Mouse (Mus musculus): ENCODE measurements around the gene Slc25a35. TPM values are rescaled to one million over a fixed set of nuclear protein-coding genes. Genes with fewer than 3 reads are reported as not detected.
A peak's percentile ranks its signal among the peaks of the same experiment; 100 is the strongest.
"Not testable (repeated sequence)": the region's sequence is repeated elsewhere in the genome, so short reads cannot be mapped to it uniquely, and the experiment has no call there.

Slc25a35 gene
- 1 to 10 TPM; 5.4 to 5.9 TPM for total RNA-seq (2021)

GRCm38 (mm10) chr11:68967337-68968282 is at the start of gene Slc25a35:
Slc25a35 (plus strand) TSS chr11:68968131.
- peak; percentile 93 to 97 for DNase-seq (ENCODE audit: low spot score in 2 of 2)
- intact Hi-C loops (cut with DNase I) = loop anchor here (5.0 kb wide), 1 partner anchor 65 kb away; the partner anchor contains the start of gene Rpl26

DNA sequence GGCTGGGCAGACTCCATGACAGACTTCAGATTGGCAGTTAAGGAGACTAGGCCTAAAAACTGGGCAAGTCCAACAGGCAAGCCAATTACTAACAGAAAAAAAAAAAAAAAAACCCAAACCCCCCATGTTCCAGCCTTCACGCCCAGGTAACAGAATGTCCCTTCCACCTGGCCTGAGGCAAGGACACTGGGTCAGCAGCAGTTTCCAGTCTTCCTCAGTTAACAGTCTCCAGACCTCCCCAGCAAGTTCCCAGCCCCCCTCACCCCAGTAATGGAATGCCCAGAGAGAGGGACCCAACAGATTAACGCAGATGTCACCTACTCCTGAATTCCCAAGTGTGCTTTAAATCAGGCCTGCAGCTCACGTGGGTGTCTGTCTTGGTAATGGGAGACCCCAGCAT is 44.7 kb upstream of the Slc25a35 start:
- DNase-seq (ENCODE audit: low spot score in 2 of 2) = no peak
- intact Hi-C loops (cut with DNase I) = no loop called here

DNA sequence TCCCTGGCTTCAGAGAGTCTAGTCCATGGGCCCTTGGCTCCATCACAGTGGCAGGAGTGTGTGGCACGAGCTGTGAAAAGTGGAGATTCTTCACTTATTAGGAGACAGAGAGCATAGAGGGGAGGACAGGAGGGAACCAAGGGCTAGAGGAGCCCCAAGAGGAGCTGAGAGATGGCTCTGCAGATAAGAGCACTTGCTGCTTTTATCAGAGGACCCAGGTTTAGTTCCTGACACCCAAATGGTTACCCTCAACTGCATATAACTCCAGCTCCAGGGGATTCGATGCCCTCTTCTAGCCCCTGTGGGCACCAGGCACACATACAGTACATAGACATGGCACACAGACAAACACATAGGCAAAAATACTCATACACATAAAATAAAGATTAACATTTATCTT is 43.2 kb upstream of the Slc25a35 start:
- intact Hi-C loops (cut with DNase I) = no loop called here
- no peak for DNase-seq (ENCODE audit: low spot score in 2 of 2)

GRCm38 (mm10) chr11:68926981-68927380 is 41.0 kb upstream of the Slc25a35 start, which contains the start of gene Odf4:
Odf4 (minus strand) TSS chr11:68927081.
- DNase-seq (ENCODE audit: low spot score in 2 of 2) = no peak
- intact Hi-C loops (cut with DNase I) = no loop called here

DNA sequence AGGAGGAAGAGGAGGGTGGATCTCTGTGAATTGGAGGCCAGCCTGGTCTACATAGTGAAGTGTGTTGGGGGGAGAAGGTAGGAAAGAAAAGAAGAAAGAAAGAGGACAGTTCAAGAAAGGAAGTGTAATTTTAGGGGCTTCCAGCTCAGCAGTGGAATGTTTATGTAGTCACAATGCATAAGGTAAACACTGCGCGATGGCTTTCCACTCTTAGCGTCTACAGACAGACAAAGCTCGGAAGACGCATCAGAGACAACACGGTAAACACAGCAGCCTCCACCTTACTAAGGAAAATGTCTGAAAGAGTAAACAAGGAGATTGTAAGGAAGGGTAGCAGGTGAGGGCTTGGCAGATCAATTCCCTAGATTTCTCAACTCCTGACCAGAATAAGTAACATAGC is 38.0 kb upstream of the Slc25a35 start:
- DNase-seq (ENCODE audit: low spot score in 2 of 2) = no peak
- intact Hi-C loops (cut with DNase I) = no loop called here

DNA sequence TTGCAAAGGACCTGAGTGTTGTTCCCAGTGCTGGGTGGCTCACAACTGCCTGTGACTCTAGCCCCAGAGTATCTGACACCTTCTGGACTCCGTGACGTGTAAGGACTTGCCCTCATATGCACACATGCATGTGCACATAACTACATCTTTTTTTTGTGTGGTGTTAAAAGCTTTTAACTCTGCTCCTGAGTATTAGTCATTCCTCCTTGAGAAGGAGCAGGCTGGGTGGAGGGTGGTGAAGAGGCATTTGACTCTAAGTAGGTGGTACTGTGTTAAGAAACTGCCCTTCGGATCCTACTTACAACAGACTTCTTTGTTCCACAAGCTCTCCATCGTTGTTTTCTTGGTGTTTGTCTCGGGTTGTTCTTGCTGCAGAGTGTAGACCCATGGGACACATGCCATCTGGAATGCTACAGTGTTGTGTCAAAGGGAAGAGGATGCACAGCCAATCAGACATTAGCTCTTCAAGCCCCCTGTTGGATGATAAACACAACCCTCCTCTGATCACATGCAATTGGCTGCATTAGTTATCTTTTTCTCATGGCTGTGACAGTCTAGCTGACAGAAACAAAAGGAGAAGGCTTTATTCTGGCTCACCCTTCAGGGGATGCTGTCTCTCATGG is 33.9 kb upstream of the Slc25a35 start:
- intact Hi-C loops (cut with DNase I) = no loop called here
- no peak for DNase-seq (ENCODE audit: low spot score in 2 of 2)

GRCm38 (mm10) chr11:68936951-68937350 is 31.0 kb upstream of the Slc25a35 start:
- intact Hi-C loops (cut with DNase I); DNase-seq (ENCODE audit: low spot score in 2 of 2): not testable (repeated sequence)

- peak; percentile 87 to 95 for DNase-seq (ENCODE audit: low spot score in 2 of 2)
- intact Hi-C loops (cut with DNase I) = no loop called here
These were observed 28.3 kb upstream of the Slc25a35 start for GRCm38 (mm10) chr11:68939451-68940304.

GRCm38 (mm10) chr11:68940516-68940915 is 27.4 kb upstream of the Slc25a35 start:
- intact Hi-C loops (cut with DNase I) = no loop called here
- DNase-seq (ENCODE audit: low spot score in 2 of 2) = no peak

DNA sequence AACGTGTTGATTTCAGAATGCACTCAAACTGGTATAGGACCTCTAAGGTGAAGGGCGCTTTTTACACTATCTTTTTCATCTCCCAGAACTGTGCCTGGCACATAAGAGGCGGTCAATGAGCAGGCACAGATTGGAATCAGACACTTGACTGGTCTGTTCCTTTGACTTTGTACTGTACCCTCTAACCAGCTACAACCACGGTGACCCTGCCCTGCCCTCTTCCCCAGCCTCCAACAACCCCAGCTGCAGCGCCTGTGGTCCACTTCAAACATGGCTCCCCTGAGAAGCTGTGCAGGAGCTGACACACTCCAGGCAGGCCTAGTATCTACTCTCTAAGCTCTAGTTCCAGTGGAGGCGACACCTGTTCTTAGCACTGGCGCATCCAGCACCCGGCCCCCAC is 25.2 kb upstream of the Slc25a35 start:
- no peak for DNase-seq (ENCODE audit: low spot score in 2 of 2)
- intact Hi-C loops (cut with DNase I) = no loop called here

DNA sequence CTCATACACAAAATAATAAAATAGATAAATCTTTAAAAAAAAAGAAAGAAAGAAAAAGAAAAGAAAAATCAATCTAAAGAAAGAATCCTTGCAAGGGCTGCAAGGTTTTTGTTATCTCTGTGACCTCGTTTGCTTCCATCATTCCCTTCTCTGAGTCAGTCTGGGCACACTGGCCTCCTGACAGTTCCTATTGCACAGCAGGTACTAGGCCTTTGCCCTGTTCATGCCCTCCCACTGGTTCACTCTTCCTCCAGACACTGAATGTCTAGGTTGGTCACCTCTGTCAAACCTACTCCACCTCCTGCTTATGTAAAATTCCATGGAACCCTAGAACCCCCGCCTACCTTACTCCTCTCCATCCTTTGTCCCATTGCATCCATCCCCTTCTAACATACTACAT is 22.7 kb upstream of the Slc25a35 start:
- DNase-seq (ENCODE audit: low spot score in 2 of 2) = no peak
- intact Hi-C loops (cut with DNase I) = no loop called here

DNA sequence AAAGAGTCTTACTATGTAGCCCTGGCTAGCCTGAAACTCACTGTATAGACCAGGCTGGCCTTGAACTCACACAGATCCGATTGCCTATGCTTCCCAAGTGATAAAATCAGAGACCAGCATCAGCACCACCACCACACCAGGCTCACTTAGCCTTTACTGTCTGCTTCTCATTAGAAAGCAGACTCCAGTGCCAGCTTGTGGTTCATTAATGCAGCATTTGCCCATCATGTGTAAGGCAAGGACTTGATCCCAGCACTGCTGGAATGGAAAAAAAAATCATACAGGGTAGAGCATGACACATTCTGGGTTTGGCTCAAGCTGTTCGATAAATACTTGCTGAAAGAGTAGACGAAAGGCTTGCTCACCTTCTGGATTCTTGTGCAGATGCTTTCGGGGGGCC is 21.9 kb upstream of the Slc25a35 start:
- intact Hi-C loops (cut with DNase I) = no loop called here
- DNase-seq (ENCODE audit: low spot score in 2 of 2) = no peak

GRCm38 (mm10) chr11:68946806-68947440 is 21.0 kb upstream of the Slc25a35 start:
- intact Hi-C loops (cut with DNase I) = no loop called here
- DNase-seq (ENCODE audit: low spot score in 2 of 2) = peak; percentile 62 to 88

DNA sequence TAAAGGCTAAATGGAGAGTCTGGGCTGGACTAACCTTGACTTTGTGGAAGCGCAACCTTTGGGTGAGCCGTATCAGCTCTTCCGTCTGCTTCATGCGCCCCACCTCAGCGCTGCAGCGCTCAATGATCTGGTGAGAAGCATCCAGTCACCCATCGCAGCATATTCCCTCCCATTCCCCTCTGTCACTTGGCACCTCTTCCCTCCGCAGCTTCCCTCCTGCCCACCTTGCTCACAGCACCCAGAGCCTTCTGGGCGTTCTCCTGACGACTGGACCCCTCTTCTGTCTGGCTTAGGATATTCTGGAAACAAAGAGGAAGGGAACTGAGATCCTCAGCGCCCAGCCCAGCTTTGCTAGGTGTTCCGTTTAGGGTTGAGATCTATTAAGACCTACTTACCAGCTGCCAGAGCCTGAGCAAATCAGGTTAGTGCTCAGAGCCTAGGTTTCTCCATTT is 20.4 kb upstream of the Slc25a35 start:
- intact Hi-C loops (cut with DNase I) = no loop called here
- DNase-seq (ENCODE audit: low spot score in 2 of 2) = peak; percentile 42 to 51

GRCm38 (mm10) chr11:68953903-68954302 is 14.0 kb upstream of the Slc25a35 start:
- intact Hi-C loops (cut with DNase I) = loop anchor here (5.0 kb wide), 1 partner anchor 42 kb away; no protein-coding TSS in a partner anchor
- no peak for DNase-seq (ENCODE audit: low spot score in 2 of 2)

DNA sequence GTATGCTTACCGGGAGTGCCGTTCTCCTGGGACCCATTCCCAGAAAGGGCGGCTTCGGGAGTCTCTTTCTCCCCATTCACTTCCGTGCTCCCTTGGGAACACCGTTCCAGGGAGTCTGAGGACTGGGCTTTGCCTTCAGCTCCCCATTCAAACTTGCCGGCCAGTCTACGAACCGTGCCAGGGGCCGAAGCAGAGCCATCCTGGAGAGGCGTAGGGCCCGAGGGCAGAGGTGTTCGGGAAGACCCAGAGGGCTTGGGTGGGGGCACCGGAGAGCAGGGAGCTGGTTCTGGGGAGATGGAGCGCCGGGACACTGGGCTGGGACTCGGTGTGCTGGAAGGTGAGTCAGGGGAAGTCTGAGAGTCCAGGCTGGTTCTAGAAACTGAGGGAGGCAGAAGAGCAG is 13.5 kb upstream of the Slc25a35 start:
- no peak for DNase-seq (ENCODE audit: low spot score in 2 of 2)
- intact Hi-C loops (cut with DNase I) = loop anchor here (5.0 kb wide), 1 partner anchor 42 kb away; no protein-coding TSS in a partner anchor

- intact Hi-C loops (cut with DNase I) = no loop called here
- DNase-seq (ENCODE audit: low spot score in 2 of 2) = no peak
These were observed 12.5 kb upstream of the Slc25a35 start for GRCm38 (mm10) chr11:68955473-68955872.

DNA sequence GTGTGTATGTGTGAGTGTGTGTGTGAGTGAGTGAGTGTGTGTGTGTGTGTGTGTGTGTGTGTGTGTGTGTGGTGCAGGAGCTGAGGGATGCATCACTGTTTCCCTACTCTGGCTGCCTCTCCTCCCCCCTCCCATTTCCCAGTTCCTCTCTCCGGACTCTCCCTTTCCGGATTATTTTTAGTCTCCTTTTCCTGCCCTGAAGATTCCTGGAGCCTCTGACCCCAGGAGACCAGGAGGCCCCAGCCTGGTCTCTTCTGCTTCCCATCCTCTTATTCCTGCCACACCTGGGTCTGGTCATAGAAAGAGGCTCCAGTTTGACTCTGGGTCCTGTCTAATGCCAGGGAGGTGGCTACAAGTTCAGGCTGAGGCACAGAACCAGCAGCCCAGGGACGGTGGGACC is 11.8 kb upstream of the Slc25a35 start:
- intact Hi-C loops (cut with DNase I) = no loop called here

GRCm38 (mm10) chr11:68956697-68957096 is 11.2 kb upstream of the Slc25a35 start:
- intact Hi-C loops (cut with DNase I) = no loop called here
- DNase-seq (ENCODE audit: low spot score in 2 of 2) = no peak

More for the DNA sequence above, 11.8 kb upstream of the Slc25a35 start:
- no peak for DNase-seq (ENCODE audit: low spot score in 2 of 2)

All from left cerebral cortex, postnatal 25 days (tissue).